Mouse (Mus musculus) thymus, adult 2 months (tissue): Measurements from ENCODE around the gene Ctbp1.

ENCODE experiments used
- CTCF ChIP-seq: fragments of 200-500 bp; IDR thresholded peaks from 2 replicates; pipeline ENCODE4 v1.5.1; 2012; ENCODE audit warnings: mild to moderate bottlenecking, control low read depth, low read length, moderate library complexity, borderline replicate concordance; ENCODE audit not compliant: control insufficient read depth, poor library complexity, insufficient read depth; ENCODE audit errors: extremely low read depth
- POLR2A ChIP-seq: fragments of 200-500 bp; IDR thresholded peaks from 2 replicates; pipeline ENCODE4 v1.6.1; 2012; ENCODE audit warnings: mild to moderate bottlenecking, low read length, control low read depth, moderate library complexity; ENCODE audit not compliant: control insufficient read depth, poor library complexity, insufficient read depth; ENCODE audit errors: extremely low read depth

- TF ChIP-seq POLR2A (no peak), CTCF (no peak)
Observed at GRCm38 (mm10) chr5:33293796-33294430, 19.1 kb upstream of the Ctbp1 start.
